Mouse (Mus musculus) kidney, adult 10 weeks (tissue): ENCODE results near the gene Tnfsf8. TPM values are rescaled to one million over a fixed set of nuclear protein-coding genes. Genes with fewer than 3 reads are reported as not detected.

Experiments
- polyA plus RNA-seq: library from polyadenylated mRNA; stranded (reverse); fragments of 350-450 nt; fragmentation: Illumina TruSeq; extraction: RNeasy Lipid Tissue Mini Kit (QIAGEN cat#74804); gene quantifications from one replicate; pipeline ENCODE4 v1.2.3, GENCODE M21; 2014; ENCODE audit warnings: low read depth, low replicate concordance

Gene Tnfsf8
- polyA plus RNA-seq, result not detected

DNA sequence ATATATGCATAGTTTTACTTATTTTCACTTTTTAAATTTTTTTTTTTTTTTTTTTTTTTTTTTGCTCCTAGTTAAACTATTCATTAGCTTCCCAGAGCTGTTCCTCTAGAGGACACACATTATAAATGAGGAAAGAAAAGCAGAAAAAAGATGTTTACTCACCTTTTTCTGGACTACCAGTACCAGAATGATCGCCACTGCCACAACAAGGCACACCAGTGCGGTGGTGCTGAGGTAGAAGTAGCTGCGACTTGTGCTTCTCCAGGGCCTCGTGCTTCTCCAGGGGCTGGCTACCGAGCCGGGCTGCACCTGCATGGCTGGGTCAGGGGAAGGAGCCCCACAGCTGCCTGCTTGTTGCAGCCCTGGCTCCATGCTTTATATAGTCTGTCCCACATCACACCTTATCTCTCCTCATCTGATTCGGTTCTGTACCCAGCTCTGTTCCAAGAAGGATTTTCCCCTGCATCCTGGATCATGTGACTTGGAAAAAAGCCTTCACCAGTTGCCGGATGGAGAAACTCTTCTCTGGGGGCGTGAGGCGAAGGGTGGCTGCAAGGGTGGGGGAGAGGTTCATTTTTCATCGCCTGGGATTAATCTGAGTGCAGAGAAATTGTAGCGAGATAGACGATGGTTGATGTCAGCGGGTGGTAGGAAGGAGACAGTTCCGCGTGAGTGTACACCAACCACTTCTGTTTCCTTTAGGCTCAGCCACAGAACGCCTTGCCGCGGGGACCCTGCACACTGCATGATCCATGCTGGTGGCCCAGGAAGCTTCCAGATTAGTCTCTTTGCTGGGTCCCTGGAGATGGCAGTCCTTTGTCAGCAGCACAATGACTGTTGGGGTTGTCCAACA, at the start of gene Tnfsf8:
Tnfsf8 (minus strand) TSS at position 660 of the 853 bp plus-strand sequence.

Other genes with a start within 250 kb of the Tnfsf8 start
- not detected for gene Tex48, start 238.9 kb downstream of the Tnfsf8 start, polyA plus RNA-seq
- not detected for gene Gm11214, start 198.0 kb downstream of the Tnfsf8 start, polyA plus RNA-seq
- 3.6 TPM for gene Tnfsf15, start 116.2 kb downstream of the Tnfsf8 start, polyA plus RNA-seq
- 3.4 TPM for gene Tnc, start 185.7 kb upstream of the Tnfsf8 start, polyA plus RNA-seq